Mouse (Mus musculus): ENCODE results near the gene Lbp. TPM values are rescaled to one million over a fixed set of nuclear protein-coding genes. Genes with fewer than 3 reads are reported as not detected.

Lbp gene
- 50.6 and 56.8 TPM in 2 replicates for polyA plus RNA-seq (2015; fragmentation: Nextera tagmentation; extraction: Ambion mirVana)

- peak within 1 kb of the TSS; percentile 52 for H3K4me3 ChIP-seq (replicated peaks)
- peak within 1 kb of the TSS; percentile 78 for H3K27ac ChIP-seq (replicated peaks)
- peaks cover 14% of the 10 kb centered on the region for H3K4me1 ChIP-seq (replicated peaks)
- H3K9me3 ChIP-seq (replicated peaks) = no peaks in the 10 kb centered on the region
- H3K4me2 ChIP-seq = peak within 1 kb of the TSS; percentile 55
- peak within 1 kb of the TSS; percentile 27; the same call in 1 of the 2 replicates for H3K9ac ChIP-seq
- 23% methylated on average over 13 of the region's 13 CpGs for WGBS (ENCODE audit: insufficient replicate concordance)
- peak; percentile 84 for ATAC-seq (ENCODE audit: insufficient read depth)
- H3K27me3 ChIP-seq = no peaks in the 10 kb centered on the region
- H3K36me3 ChIP-seq (replicated peaks) = no peaks in the 10 kb centered on the region
Measured at GRCm38 (mm10) chr2:158305948-158306695, at the start of gene Lbp. Gene Lbp, plus strand, starts transcription at chr2:158306493.

DNA sequence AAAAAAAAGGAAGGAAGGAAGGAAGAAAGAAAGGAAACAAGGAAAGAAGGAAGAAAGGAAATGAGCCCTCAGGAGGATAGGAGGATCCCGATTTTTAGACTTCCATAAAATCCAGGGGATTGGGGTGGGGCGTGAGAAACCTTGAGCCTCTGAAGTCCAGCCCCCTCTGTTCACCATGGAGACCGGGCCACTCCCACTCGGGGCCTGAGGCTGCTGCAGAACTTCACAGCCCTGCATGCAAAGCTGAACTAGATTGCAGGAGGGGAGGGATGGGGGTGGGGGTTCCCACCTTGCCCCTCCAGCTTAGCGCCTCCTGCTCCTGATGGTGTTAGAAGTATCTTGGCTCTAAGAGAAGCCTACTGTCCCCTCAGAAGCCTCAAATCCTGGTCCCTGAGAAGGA lies 49.4 kb upstream of the Lbp start:
- WGBS (ENCODE audit: insufficient replicate concordance) = 24% methylated on average over 5 of the region's 5 CpGs
- peaks cover 11% of the 10 kb centered on the region; the same call in 1 of the 2 replicates for H3K27me3 ChIP-seq
- H3K9ac ChIP-seq = no peak overlapping the region
- H3K4me3 ChIP-seq (replicated peaks) = no peak overlapping the region
- no peak for ATAC-seq (ENCODE audit: insufficient read depth)
- H3K9me3 ChIP-seq (replicated peaks) = no peaks in the 10 kb centered on the region
- H3K4me1 ChIP-seq (replicated peaks) = 0 out of 2 replicates have a peak, but pooled peaks cover 3% of the 10 kb centered on the region
- H3K27ac ChIP-seq (replicated peaks) = no peak overlapping the region
- no peaks in the 10 kb centered on the region for H3K36me3 ChIP-seq (replicated peaks)
- no peak overlapping the region for H3K4me2 ChIP-seq

DNA sequence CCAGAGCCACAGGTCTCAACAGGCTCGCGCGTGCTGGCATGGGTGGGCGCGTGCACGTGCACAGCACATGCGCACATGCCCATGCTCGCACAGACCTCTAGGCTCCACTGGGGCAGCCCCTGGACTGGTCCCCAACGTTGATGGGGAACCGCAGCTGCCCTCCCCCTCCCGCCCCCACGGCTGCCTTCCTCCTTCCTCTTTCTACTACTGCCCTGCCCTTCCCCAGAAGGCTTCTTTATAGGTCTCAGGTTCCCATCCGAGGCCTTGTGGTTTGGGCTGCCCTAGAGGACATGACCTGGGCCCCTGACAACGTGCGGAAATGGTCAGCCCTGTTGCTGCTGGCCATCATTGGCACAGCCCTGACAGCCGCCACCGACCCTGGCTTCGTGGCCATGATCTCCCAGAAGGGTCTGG lies 48.3 kb upstream of the Lbp start, which contains the start of gene Bpi:
Gene Bpi, plus strand, starts transcription at position 90 of the 414 bp plus-strand sequence.
- no peak within 1 kb of the TSS for H3K9ac ChIP-seq
- H3K9me3 ChIP-seq (replicated peaks) = no peaks in the 10 kb centered on the region
- no peak within 1 kb of the TSS for H3K4me3 ChIP-seq (replicated peaks)
- 0 out of 2 replicates have a peak, but pooled peaks cover 3% of the 10 kb centered on the region for H3K4me1 ChIP-seq (replicated peaks)
- ATAC-seq (ENCODE audit: insufficient read depth) = no peak
- H3K36me3 ChIP-seq (replicated peaks) = no peaks in the 10 kb centered on the region
- H3K27me3 ChIP-seq = peaks cover 11% of the 10 kb centered on the region; the same call in 1 of the 2 replicates
- 27% methylated on average over 18 of the region's 18 CpGs for WGBS (ENCODE audit: insufficient replicate concordance)
- no peak within 1 kb of the TSS for H3K27ac ChIP-seq (replicated peaks)
- H3K4me2 ChIP-seq = peak within 1 kb of the TSS; percentile 20

DNA sequence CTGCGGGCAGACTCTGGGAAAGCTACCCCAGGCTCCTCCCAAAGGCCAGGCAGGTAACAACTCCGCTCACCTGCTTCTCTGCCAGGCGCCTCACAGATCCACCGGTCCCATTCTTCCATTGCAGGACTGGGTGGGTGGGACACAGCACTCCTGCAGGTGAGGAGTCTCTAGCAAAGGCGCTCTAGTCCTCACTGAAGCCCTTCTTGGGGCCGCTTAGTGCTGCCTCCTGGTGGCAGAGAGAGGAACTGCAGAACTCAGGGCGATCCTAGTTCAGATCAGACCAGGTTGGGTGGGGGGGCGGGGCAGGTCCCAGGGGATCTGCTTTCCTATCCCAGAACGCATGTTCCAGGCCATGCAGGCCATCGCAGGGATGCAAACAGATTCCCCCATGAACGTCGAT lies 47.5 kb upstream of the Lbp start:
- H3K9me3 ChIP-seq (replicated peaks) = no peaks in the 10 kb centered on the region
- WGBS (ENCODE audit: insufficient replicate concordance) = 14% methylated on average over 12 of the region's 12 CpGs
- ATAC-seq (ENCODE audit: insufficient read depth) = no peak
- 0 out of 2 replicates have a peak overlapping the region, but pooled peaks have one; percentile 20 for H3K4me2 ChIP-seq
- H3K27ac ChIP-seq (replicated peaks) = no peak overlapping the region
- H3K4me3 ChIP-seq (replicated peaks) = no peak overlapping the region
- no peak overlapping the region for H3K9ac ChIP-seq
- no peaks in the 10 kb centered on the region for H3K36me3 ChIP-seq (replicated peaks)
- peaks cover 11% of the 10 kb centered on the region; the same call in 1 of the 2 replicates for H3K27me3 ChIP-seq
- 0 out of 2 replicates have a peak, but pooled peaks cover 3% of the 10 kb centered on the region for H3K4me1 ChIP-seq (replicated peaks)

GRCm38 (mm10) chr2:158259498-158259897 lies 46.8 kb upstream of the Lbp start:
- H3K27ac ChIP-seq (replicated peaks) = no peak overlapping the region
- H3K27me3 ChIP-seq = peaks cover 11% of the 10 kb centered on the region; the same call in 1 of the 2 replicates
- no peak overlapping the region for H3K4me2 ChIP-seq
- H3K36me3 ChIP-seq (replicated peaks) = no peaks in the 10 kb centered on the region
- no peak for ATAC-seq (ENCODE audit: insufficient read depth)
- H3K4me3 ChIP-seq (replicated peaks) = no peak overlapping the region
- H3K9me3 ChIP-seq (replicated peaks) = no peaks in the 10 kb centered on the region
- H3K4me1 ChIP-seq (replicated peaks) = 0 out of 2 replicates have a peak, but pooled peaks cover 3% of the 10 kb centered on the region
- WGBS (ENCODE audit: insufficient replicate concordance) = 58% methylated on average over 8 of the region's 8 CpGs
- no peak overlapping the region for H3K9ac ChIP-seq

DNA sequence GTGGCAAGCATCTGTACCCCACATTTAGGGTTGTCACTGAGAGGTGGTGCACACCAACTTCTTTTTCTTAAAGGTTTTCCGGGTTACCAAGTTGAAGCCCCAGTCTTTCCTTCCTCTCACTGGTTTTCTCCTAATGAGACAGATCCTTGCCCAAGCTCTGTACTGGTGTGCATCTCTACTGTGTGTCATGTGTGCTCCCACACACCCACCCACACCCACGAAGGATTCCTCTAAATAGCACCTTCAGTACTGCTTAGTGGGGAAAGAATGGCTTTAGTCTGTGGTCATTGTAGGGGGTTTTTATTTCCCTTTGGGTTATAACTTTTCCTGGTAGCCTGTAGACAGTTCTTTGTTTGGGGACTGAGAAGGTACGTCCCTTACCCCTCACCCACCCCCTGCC lies 41.4 kb upstream of the Lbp start:
- Histone ChIP-seq H3K9me3 (replicated peaks) (no peaks in the 10 kb centered on the region), H3K4me2 (no peak overlapping the region), H3K27me3 (no peaks in the 10 kb centered on the region), H3K4me1 (replicated peaks) (no peaks in the 10 kb centered on the region), H3K4me3 (replicated peaks) (no peak overlapping the region), H3K27ac (replicated peaks) (no peak overlapping the region), H3K9ac (no peak overlapping the region), H3K36me3 (replicated peaks) (no peaks in the 10 kb centered on the region)
- WGBS (ENCODE audit: insufficient replicate concordance) = 51% methylated on average over 3 of the region's 3 CpGs
- ATAC-seq (ENCODE audit: insufficient read depth) = no peak

- WGBS (ENCODE audit: insufficient replicate concordance) = 68% methylated on average over 8 of the region's 8 CpGs
- no peaks in the 10 kb centered on the region for H3K9me3 ChIP-seq (replicated peaks)
- no peak for ATAC-seq (ENCODE audit: insufficient read depth)
- H3K4me1 ChIP-seq (replicated peaks) = no peaks in the 10 kb centered on the region
- H3K36me3 ChIP-seq (replicated peaks) = no peaks in the 10 kb centered on the region
- no peak overlapping the region for H3K9ac ChIP-seq
- no peak overlapping the region for H3K27ac ChIP-seq (replicated peaks)
- H3K4me2 ChIP-seq = no peak overlapping the region
- no peak overlapping the region for H3K4me3 ChIP-seq (replicated peaks)
- H3K27me3 ChIP-seq = no peaks in the 10 kb centered on the region
Measured at GRCm38 (mm10) chr2:158270017-158270416, 36.3 kb upstream of the Lbp start.

DNA sequence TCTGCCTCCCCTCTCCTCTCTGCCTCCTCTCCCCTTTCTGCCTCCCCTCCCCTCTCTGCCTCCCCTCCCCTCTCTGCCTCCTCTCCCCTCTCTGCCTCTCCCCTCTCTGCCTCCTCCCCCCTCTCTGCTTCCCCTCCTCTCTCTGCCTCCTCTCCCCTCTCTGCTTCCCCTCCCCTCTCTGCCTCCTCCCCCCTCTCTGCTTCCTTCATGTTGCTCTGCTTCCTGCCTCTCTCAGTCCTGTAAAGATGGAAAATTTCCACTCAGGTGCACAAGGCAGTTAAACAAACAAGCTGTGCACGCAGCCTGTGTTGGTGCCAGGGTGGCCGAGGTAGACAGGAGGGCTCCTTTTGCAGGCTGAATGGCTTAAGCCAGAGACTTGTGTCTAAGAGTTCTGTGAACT lies 32.6 kb upstream of the Lbp start:
- no peak for ATAC-seq (ENCODE audit: insufficient read depth)
- WGBS (ENCODE audit: insufficient replicate concordance) = 23% methylated on average over 2 of the region's 2 CpGs
- no peak overlapping the region for H3K9ac ChIP-seq
- H3K4me1 ChIP-seq (replicated peaks) = no peaks in the 10 kb centered on the region
- no peaks in the 10 kb centered on the region for H3K36me3 ChIP-seq (replicated peaks)
- H3K4me3 ChIP-seq (replicated peaks) = no peak overlapping the region
- H3K27me3 ChIP-seq = no peaks in the 10 kb centered on the region
- H3K9me3 ChIP-seq (replicated peaks) = no peaks in the 10 kb centered on the region
- H3K4me2 ChIP-seq = no peak overlapping the region
- H3K27ac ChIP-seq (replicated peaks) = no peak overlapping the region

GRCm38 (mm10) chr2:158275349-158275748 lies 30.9 kb upstream of the Lbp start:
- no peak overlapping the region for H3K4me3 ChIP-seq (replicated peaks)
- 82% methylated on average over 3 of the region's 3 CpGs for WGBS (ENCODE audit: insufficient replicate concordance)
- ATAC-seq (ENCODE audit: insufficient read depth) = no peak
- no peaks in the 10 kb centered on the region for H3K27me3 ChIP-seq
- H3K9me3 ChIP-seq (replicated peaks) = no peaks in the 10 kb centered on the region
- H3K9ac ChIP-seq = no peak overlapping the region
- H3K4me2 ChIP-seq = no peak overlapping the region
- no peaks in the 10 kb centered on the region for H3K36me3 ChIP-seq (replicated peaks)
- no peaks in the 10 kb centered on the region for H3K4me1 ChIP-seq (replicated peaks)
- H3K27ac ChIP-seq (replicated peaks) = no peak overlapping the region

- no peak overlapping the region for H3K27ac ChIP-seq (replicated peaks)
- H3K4me3 ChIP-seq (replicated peaks) = no peak overlapping the region
- H3K27me3 ChIP-seq = no peaks in the 10 kb centered on the region
- no peaks in the 10 kb centered on the region for H3K9me3 ChIP-seq (replicated peaks)
- 61% methylated on average over 4 of the region's 4 CpGs for WGBS (ENCODE audit: insufficient replicate concordance)
- H3K36me3 ChIP-seq (replicated peaks) = no peaks in the 10 kb centered on the region
- H3K9ac ChIP-seq = no peak overlapping the region
- H3K4me2 ChIP-seq = no peak overlapping the region
- no peak for ATAC-seq (ENCODE audit: insufficient read depth)
- H3K4me1 ChIP-seq (replicated peaks) = no peaks in the 10 kb centered on the region
Measured at GRCm38 (mm10) chr2:158275811-158276210, 30.5 kb upstream of the Lbp start.

GRCm38 (mm10) chr2:158276451-158276850 lies 29.8 kb upstream of the Lbp start:
- H3K9me3 ChIP-seq (replicated peaks) = no peaks in the 10 kb centered on the region
- H3K9ac ChIP-seq = no peak overlapping the region
- H3K4me3 ChIP-seq (replicated peaks) = no peak overlapping the region
- ATAC-seq (ENCODE audit: insufficient read depth) = no peak
- H3K36me3 ChIP-seq (replicated peaks) = no peaks in the 10 kb centered on the region
- H3K27ac ChIP-seq (replicated peaks) = no peak overlapping the region
- H3K4me1 ChIP-seq (replicated peaks) = no peaks in the 10 kb centered on the region
- H3K4me2 ChIP-seq = no peak overlapping the region
- WGBS (ENCODE audit: insufficient replicate concordance) = 69% methylated on average over 6 of the region's 6 CpGs
- no peaks in the 10 kb centered on the region for H3K27me3 ChIP-seq

Measured in liver, embryonic 15.5 days (tissue).